Mouse (Mus musculus): Measurements from ENCODE around the gene Plekha7.

- TF ChIP-seq CTCF (IDR thresholded peaks at IDR 0.05; ENCODE audit: extremely low read depth, insufficient read length, insufficient replicate concordance, low read depth, low read length) (no peak), POLR2A (IDR thresholded peaks at IDR 0.05; ENCODE audit: low read depth, low read length) (no peak)
Measured at GRCm38 (mm10) chr7:116121202-116121601, 187.0 kb downstream of the Plekha7 start.

Data from small intestine, adult 2 months (tissue).